Mouse (Mus musculus) embryonic stem cell, embryonic (primary cell): ENCODE measurements at regions not wholly inside any gene's neighbourhood (a gene's known extent, or its start where the extent isn't known, plus 50 kb on each side); places are given as distances from the start of the nearest gene placed in this dataset.

Experiments
- CTCF ChIA-PET, 4 experiments: fragments of 300-600 bp in 2 of 4; fragments of 350-600 bp in 2 of 4; sonication (Branson Sonifier 250); formaldehyde crosslinking; loops; one replicate each; lab custom pipeline; 2022; ENCODE audit warnings: inconsistent platforms in 2 of 4; lab: Charles Lee
- POLR2A ChIA-PET, 4 experiments: fragments of 300-600 bp in 2 of 4; fragments of 350-600 bp in 2 of 4; sonication (Branson Sonifier 250); formaldehyde crosslinking; loops; one replicate each; lab custom pipeline; 2022; ENCODE audit warnings: antibody characterized with exemption in 4 of 4, inconsistent platforms in 1 of 4; lab: Charles Lee

DNA sequence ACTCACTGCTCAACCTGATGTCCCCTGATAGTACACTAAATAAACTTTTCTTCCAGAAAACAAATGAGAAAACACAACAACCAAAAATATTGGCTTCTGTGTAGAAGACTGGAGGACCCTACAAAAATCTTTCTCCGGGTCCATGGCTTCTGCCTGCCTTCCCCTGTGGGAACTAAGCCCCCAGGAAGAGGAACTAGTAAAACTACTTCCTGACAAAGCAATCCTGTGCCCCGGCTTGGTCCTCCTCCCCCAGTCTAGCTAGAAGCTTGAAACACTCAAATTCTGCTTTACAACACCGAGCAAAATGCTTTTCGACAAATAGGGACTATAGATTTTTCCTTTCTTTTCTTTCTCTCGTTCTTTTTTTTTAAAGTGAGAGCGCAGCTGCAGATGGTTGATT is 51.3 kb upstream of the Mki67 start:
- ChIA-PET POLR2A (no interaction called here), CTCF (interaction anchor here in 2 of 4 experiments (2.3 to 2.5 kb wide), 2 partner anchors 24 to 25 kb away, joined by 14 to 18 read pairs; no protein-coding TSS in a partner anchor)

- CTCF ChIA-PET, result interaction anchor here (0.5 to 2.5 kb wide), 27 partner anchors 8 to 414 kb away, joined by 3 to 29 read pairs (median 4); partner anchors contain the start of gene Ptpre (in 1 of the 4)
- POLR2A ChIA-PET, result no interaction called here
These were observed 51.9 kb upstream of the Mki67 start for GRCm38 (mm10) chr7:135768064-135768463.

DNA sequence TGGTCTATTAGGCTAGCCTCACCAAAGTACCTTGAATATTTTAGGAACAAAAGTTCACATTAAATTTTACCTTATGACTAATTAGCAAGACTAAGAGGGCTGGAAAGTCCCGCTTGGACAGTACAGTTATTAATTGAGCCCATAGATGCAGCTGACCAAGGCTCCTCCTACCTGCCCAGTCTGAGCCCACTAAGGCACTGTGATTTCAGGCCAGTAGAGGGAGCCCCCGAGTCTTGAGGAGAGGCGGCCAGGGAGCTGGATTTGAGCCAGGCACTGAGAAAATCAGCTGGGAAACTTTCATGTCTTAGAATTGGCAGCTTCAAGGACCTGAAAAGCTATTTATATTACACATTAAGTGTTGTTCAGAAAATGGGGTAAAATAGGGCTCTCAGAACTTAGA is 52.4 kb upstream of the Mki67 start:
- POLR2A ChIA-PET, result interaction anchor here in 2 of 4 experiments (0.7 to 0.9 kb wide), 2 partner anchors 9 to 12 kb away, joined by 3 to 4 read pairs; no protein-coding TSS in a partner anchor
- CTCF ChIA-PET, result interaction anchor here (0.5 to 2.5 kb wide), 48 partner anchors 9 to 1550 kb away, joined by 3 to 29 read pairs (median 3); partner anchors contain the start of genes Mki67 (in 1 of the 4) and Ptpre (in 1 of the 4)

DNA sequence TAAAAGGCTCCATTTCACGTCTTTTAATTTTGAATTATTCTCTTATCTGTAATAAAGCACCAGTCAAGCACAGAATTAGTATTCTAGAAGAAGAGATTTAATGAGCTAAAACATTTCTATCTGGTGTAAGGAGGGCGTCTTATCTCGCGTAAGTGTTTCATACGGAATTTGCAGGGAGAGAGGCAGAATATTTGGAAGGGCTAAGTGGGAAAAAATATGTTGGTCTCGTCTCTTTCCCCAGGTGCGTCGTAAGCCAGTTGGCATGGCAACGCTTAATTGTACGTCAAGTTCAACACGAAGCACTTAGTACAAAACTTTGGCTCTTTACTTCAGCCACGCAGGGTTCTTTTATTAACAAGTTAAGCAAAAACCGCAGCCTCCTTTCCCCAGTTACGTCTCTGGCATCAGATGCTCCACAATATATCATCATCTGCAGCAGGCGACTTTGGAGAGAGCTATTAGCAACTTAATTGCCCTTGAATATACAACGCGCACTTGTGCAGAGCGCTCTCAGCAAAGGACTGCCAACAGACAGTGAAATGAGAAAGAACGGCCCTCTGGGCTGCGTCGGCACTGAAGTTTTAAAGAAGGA is 53.0 kb upstream of the Mki67 start:
- ChIA-PET POLR2A (interaction anchor here in 2 of 4 experiments (0.7 to 0.9 kb wide), 2 partner anchors 9 to 13 kb away, joined by 3 to 4 read pairs; no protein-coding TSS in a partner anchor), CTCF (interaction anchor here (0.5 to 2.5 kb wide), 46 partner anchors 9 to 1550 kb away, joined by 3 to 29 read pairs (median 3); partner anchors contain the start of genes Mki67 (in 1 of the 4) and Ptpre (in 1 of the 4))

DNA sequence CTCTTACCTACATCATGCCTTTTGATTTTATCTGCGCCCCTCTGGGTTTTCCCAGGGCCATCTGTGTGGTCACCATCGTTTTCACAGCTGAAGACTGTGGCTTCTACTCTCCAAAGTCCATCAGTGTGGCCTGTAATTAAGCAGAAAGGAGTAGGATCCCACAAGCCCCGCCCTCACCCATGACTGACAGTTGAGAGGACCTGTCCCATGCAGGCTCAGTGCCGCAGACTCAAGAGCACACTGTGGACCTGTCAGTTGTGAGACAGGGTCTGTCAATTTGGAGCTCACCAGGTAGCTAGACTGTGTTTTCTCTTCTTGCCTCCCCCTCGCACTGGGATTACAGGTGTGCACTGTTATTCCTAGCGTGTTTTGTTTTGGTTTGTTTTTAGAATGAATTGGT is 53.9 kb upstream of the Mki67 start:
- POLR2A ChIA-PET, result no interaction called here
- CTCF ChIA-PET, result interaction anchor here in 2 of 4 experiments (0.6 to 2.5 kb wide), 2 partner anchors 21 to 1053 kb away, joined by 3 to 14 read pairs; no protein-coding TSS in a partner anchor

DNA sequence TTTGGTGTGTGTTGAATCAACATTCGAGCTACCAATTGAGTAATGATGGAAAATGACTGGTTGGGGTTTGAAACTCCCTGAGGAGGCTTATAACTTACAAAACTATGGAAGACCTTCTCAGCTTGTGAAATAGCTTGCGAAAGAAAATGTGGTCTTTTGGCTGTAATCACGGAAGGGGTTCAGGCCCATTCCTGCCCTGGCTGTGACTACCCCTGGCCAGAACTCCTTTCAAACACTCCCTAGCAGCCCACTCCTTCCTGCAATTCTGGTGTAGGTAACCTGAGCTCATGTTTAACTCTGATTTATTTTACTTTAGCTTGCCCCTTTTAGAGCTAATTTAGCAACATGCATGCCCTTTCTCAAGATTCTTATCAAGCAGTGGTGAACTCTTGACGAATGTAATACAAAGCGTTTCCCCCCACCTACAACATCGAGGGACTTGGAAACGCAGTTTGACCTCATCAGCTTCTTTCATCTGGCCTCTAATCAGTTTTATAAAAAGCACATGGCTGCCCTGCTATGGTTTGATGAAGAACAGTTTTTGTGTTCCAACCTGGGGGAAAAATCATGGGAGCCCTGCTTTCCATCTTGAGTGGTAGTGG is 59.8 kb upstream of the Mki67 start:
- ChIA-PET CTCF (interaction anchor here in 1 of 4 experiments (1.2 kb wide), 1 partner anchor 40 kb away, joined by 3 read pairs; no protein-coding TSS in a partner anchor), POLR2A (no interaction called here)

- POLR2A ChIA-PET, result interaction anchor here in 1 of 4 experiments (0.9 kb wide), 1 partner anchor 74 kb away, joined by 4 read pairs; no protein-coding TSS in a partner anchor
- CTCF ChIA-PET, result interaction anchor here in 3 of 4 experiments (0.7 to 2.3 kb wide), 8 partner anchors 8 to 352 kb away, joined by 3 to 14 read pairs (median 5); partner anchors contain the start of gene Mki67 (in 1 of the 3)
These were observed 74.0 kb upstream of the Mki67 start for GRCm38 (mm10) chr7:135790167-135790566.

DNA sequence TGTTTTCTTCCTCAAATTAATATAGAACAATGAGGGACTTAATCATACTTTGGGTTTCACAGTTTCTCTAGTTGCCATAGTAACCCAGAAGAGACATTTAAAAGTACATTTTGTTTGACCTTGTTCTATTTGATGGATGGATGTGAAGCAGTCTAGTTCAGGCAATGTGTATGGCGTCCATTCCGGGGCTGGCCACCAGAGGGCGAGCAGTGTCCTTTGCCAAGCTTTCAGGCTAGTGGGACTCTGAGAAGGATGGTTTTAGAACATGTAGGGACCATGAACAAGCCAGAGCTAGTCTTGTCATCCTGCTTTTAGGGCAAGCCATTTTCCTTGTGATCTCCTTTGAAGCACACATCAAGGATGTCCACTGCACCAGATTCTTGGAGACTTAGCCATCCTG is 74.8 kb upstream of the Mki67 start:
- CTCF ChIA-PET, result interaction anchor here (0.6 to 3.1 kb wide), 29 partner anchors 9 to 1158 kb away, joined by 3 to 18 read pairs (median 4); partner anchors contain the start of gene Mki67 (in 1 of the 4)
- POLR2A ChIA-PET, result interaction anchor here in 1 of 4 experiments (0.6 to 0.9 kb wide), 2 partner anchors 14 to 74 kb away, joined by 4 to 6 read pairs; no protein-coding TSS in a partner anchor

DNA sequence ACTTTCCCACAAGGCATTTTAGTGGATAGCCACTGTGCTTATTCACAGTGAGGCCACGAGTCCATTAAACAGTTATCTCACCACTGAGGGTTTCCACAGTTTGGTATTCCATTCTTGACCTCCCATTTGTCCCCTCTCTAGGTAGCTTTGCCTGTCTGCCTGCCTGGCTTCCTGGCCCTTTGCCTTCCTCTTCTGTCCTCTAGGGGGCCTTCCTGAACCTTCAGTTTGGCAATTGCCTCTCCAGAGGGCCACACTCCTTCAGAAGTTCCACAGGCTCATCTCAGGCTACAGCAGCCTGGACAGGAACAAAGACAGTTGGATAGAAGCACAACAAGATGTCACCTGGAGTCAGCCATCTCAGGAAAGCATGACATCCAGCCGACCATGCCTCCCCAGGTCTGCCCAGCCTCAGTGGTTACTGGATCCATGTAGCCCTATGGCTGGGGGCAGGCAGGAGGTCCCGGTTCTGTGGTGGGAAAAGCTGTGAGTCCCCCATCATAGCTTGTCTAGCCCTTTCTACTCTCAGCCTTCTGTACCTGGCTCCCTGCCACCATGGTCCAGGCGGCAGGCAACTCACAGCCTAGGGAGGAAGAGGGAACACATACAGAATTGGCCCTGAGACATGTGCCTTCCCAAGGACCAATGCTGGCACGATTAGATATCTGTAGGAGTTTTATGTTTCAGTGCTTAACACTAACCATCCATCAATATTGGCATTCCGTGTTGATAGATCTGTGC is 76.0 kb upstream of the Mki67 start:
- ChIA-PET CTCF (interaction anchor here (0.6 to 3.1 kb wide), 26 partner anchors 8 to 697 kb away, joined by 3 to 18 read pairs (median 4); no protein-coding TSS in a partner anchor), POLR2A (no interaction called here)

DNA sequence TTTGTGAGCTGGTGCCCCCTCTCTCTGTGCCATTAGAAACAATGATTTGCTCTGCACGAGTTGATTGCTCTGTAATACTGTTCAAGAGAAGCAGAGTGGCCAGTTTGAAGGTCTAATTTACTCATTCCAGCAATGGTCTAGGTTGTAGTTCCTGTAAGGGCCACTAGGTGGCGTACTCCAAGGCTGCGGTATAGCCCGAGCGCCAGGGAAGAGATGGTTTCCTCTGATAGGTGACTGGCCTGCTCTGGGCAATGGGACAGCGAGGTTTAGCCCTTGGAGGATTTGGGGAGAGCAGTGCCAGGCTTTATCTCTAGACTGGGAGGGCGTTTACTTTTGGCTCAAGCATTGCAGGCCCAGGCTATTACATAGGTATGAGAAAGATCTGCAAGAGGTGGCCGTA is 76.8 kb upstream of the Mki67 start:
- ChIA-PET POLR2A (no interaction called here), CTCF (interaction anchor here in 3 of 4 experiments (0.6 to 3.1 kb wide), 5 partner anchors 24 to 1022 kb away, joined by 3 to 18 read pairs (median 6); no protein-coding TSS in a partner anchor)

DNA sequence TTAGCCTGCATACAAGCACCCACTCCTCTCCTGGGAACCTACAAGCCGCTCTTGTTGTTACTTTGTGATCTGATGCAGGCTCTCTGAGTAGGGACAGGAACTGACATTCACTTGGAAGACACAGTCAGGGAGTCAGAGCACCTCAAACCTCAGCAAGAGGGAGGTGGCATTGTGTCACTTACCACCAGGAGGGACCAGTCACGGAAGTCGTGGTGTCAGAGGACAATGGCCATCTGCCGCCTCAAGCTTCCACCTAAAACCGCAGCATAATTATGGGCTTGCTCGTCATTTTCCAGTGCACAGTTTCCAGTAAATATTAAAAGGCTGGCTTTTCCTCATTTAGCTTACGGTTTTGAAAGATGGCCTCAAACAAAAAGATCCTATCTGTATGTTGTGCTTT is 78.1 kb upstream of the Mki67 start:
- POLR2A ChIA-PET, result interaction anchor here in 1 of 4 experiments (1.3 kb wide), 1 partner anchor 10 kb away, joined by 4 read pairs; no protein-coding TSS in a partner anchor
- CTCF ChIA-PET, result no interaction called here

DNA sequence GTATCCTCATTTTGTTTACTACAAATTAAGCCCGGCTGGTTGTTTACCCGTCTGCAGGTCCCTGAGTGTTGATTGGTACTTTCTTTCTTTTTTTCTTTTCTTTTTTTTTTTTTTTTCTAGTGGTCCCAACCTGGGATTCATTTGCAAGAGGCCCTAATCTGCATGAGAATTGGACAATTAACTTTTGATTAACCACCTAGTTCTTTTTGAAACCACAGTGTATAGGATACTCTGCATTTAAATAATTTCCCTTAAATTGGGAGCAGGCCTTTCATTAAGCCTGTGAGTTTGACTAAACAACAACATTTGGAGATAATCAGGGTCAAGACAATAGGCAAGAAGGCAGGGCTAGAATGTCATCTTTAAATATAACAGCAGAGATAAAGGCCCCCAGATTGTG is 78.5 kb upstream of the Mki67 start:
- ChIA-PET POLR2A (interaction anchor here in 1 of 4 experiments (1.3 kb wide), 1 partner anchor 10 kb away, joined by 4 read pairs; no protein-coding TSS in a partner anchor), CTCF (interaction anchor here in 1 of 4 experiments (0.6 kb wide), 1 partner anchor 23 kb away, joined by 3 read pairs; no protein-coding TSS in a partner anchor)

DNA sequence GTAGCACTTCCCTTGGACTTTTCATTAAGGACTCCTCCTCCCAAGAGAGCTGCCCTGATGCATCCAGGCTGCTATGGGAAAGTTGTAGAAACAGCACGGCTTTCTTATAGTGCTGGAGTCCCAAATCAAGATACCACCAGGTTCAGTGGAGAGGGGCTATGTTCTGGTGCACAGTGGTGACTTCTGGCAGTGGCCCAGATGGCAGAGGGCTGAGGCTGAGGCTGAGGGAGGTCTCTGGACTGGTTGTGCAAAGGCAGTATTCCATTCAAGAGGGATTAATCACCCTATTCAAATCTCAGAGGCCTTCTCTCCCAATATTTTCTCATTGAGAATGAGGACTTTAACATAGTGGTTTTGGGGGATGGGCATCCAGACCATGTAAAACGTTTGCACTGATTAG is 82.3 kb upstream of the Mki67 start:
- ChIA-PET CTCF (no interaction called here), POLR2A (no interaction called here)

GRCm38 (mm10) chr7:135802598-135803121 is 86.5 kb upstream of the Mki67 start:
- CTCF ChIA-PET, result interaction anchor here in 3 of 4 experiments (0.6 to 1.1 kb wide), 3 partner anchors 11 to 65 kb away, joined by 3 read pairs; no protein-coding TSS in a partner anchor
- POLR2A ChIA-PET, result interaction anchor here in 1 of 4 experiments (0.6 kb wide), 1 partner anchor 52 kb away, joined by 4 read pairs; no protein-coding TSS in a partner anchor

DNA sequence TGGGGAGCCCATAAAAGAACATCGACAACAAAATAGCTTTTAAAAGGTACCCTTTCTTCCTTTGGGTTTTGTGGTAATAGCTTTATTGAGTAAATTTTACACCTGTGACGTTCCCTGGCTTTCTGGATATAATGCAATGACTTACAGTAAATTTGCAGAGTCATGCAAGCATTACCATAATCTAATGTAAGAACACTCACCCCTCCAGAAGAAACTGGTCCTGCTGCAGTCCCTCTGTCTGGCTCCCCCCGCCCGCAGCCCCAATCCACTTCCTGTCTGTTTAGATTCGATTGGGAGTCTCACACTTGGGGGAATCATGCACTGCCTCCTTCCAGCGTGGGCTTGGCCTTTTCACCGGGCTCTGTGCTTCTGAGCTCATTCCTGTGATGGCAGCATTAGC is 88.6 kb upstream of the Mki67 start:
- CTCF ChIA-PET, result interaction anchor here (0.6 to 1.3 kb wide), 6 partner anchors 13 to 751 kb away, joined by 3 to 14 read pairs (median 6); no protein-coding TSS in a partner anchor
- POLR2A ChIA-PET, result interaction anchor here in 2 of 4 experiments (0.7 to 1.5 kb wide), 3 partner anchors 10 to 168 kb away, joined by 3 to 6 read pairs (median 4); no protein-coding TSS in a partner anchor

- ChIA-PET CTCF (no interaction called here), POLR2A (no interaction called here)
These were observed 90.0 kb upstream of the Mki67 start for GRCm38 (mm10) chr7:135806139-135806538.

- CTCF ChIA-PET, result no interaction called here
- POLR2A ChIA-PET, result no interaction called here
These were observed 90.5 kb upstream of the Mki67 start for GRCm38 (mm10) chr7:135806673-135807072.

- POLR2A ChIA-PET, result no interaction called here
- CTCF ChIA-PET, result interaction anchor here in 1 of 4 experiments (0.5 kb wide), 1 partner anchor 1532 kb away, joined by 8 read pairs; no protein-coding TSS in a partner anchor
These were observed 93.0 kb upstream of the Mki67 start for GRCm38 (mm10) chr7:135809167-135809566.
